Mouse (Mus musculus): Measurements from ENCODE around the gene Osm.

Gene Osm

GRCm38 (mm10) chr11:4238167-4238566 is 1.9 kb downstream of the Osm start:
- no peak for DNase-seq (ENCODE audit: low spot score in 2 of 2)

- no peak for DNase-seq (ENCODE audit: low spot score in 2 of 2)
Observed at GRCm38 (mm10) chr11:4239691-4240090, 3.5 kb downstream of the Osm start.

GRCm38 (mm10) chr11:4240151-4240550 is 3.9 kb downstream of the Osm start:
- no peak for DNase-seq (ENCODE audit: low spot score in 2 of 2)

GRCm38 (mm10) chr11:4241180-4241579 is 5.0 kb downstream of the Osm start:
- no peak for DNase-seq (ENCODE audit: low spot score in 2 of 2)

- no peak for DNase-seq (ENCODE audit: low spot score in 2 of 2)
Observed at GRCm38 (mm10) chr11:4246126-4246525, 9.9 kb downstream of the Osm start.

- no peak for DNase-seq (ENCODE audit: low spot score in 2 of 2)
Observed at GRCm38 (mm10) chr11:4246623-4247022, 10.4 kb downstream of the Osm start.

GRCm38 (mm10) chr11:4247201-4247959 is 11.2 kb downstream of the Osm start:
- DNase-seq (ENCODE audit: low spot score in 2 of 2), result no peak

GRCm38 (mm10) chr11:4249151-4249550 is 12.9 kb downstream of the Osm start:
- DNase-seq (ENCODE audit: low spot score in 2 of 2), result no peak

GRCm38 (mm10) chr11:4250290-4250689 is 14.1 kb downstream of the Osm start:
- DNase-seq (ENCODE audit: low spot score in 2 of 2), result no peak

- DNase-seq (ENCODE audit: low spot score in 2 of 2), result peak; percentile 50 to 77
Observed at GRCm38 (mm10) chr11:4251376-4251775, 15.2 kb downstream of the Osm start.

- DNase-seq (ENCODE audit: low spot score in 2 of 2), result no peak
Observed at GRCm38 (mm10) chr11:4252886-4253285, 16.7 kb downstream of the Osm start.

GRCm38 (mm10) chr11:4256846-4257607 is 20.8 kb downstream of the Osm start, which contains the start of gene Lif:
Gene Lif (plus strand): TSS chr11:4257557.
- no peak for DNase-seq (ENCODE audit: low spot score in 2 of 2)

GRCm38 (mm10) chr11:4257756-4258155 is 21.5 kb downstream of the Osm start:
- DNase-seq (ENCODE audit: low spot score in 2 of 2), result no peak

- DNase-seq (ENCODE audit: low spot score in 2 of 2), result peak; percentile 78 to 86
Observed at GRCm38 (mm10) chr11:4258657-4259082, 22.4 kb downstream of the Osm start.

GRCm38 (mm10) chr11:4260463-4261187 is 24.4 kb downstream of the Osm start:
- peak in 1 of 2 experiments; percentile 27 for DNase-seq (ENCODE audit: low spot score in 2 of 2)

- DNase-seq (ENCODE audit: low spot score in 2 of 2), result peak; percentile 57 to 68
Observed at GRCm38 (mm10) chr11:4261188-4261494, 24.9 kb downstream of the Osm start.

- peak; percentile 37 to 54 for DNase-seq (ENCODE audit: low spot score in 2 of 2)
Observed at GRCm38 (mm10) chr11:4261969-4262368, 25.7 kb downstream of the Osm start.

GRCm38 (mm10) chr11:4262847-4263246 is 26.6 kb downstream of the Osm start:
- DNase-seq (ENCODE audit: low spot score in 2 of 2), result peak in 1 of 2 experiments; percentile 33

- no peak for DNase-seq (ENCODE audit: low spot score in 2 of 2)
Observed at GRCm38 (mm10) chr11:4263296-4263695, 27.1 kb downstream of the Osm start.

GRCm38 (mm10) chr11:4264066-4264465 is 27.8 kb downstream of the Osm start:
- DNase-seq (ENCODE audit: low spot score in 2 of 2), result no peak

GRCm38 (mm10) chr11:4266271-4267201 is 30.3 kb downstream of the Osm start:
- no peak for DNase-seq (ENCODE audit: low spot score in 2 of 2)

All from natural killer cell, adult 2 months (primary cell).